Comparison of ENCODE assay signal across 27 mouse cellular contexts in genomic region chr12:84769624-84770023, GRCm38 (mm10). TPM values are rescaled to one million over a fixed set of nuclear protein-coding genes. Genes with fewer than 3 reads are reported as not detected.
DNase-seq lines count a peak whose midpoint lies in the region.
"Had no signal": no experiment of that assay in that cellular context is flagged by ENCODE, and none has a peak within 500 bp of the region (broad histone marks: within the 10 kb centered on the region; RNA-seq: fewer than 3 reads in every experiment).

No protein-coding gene starts in this region.

- DNase-seq in lung, adult 18-20 months, result peak; percentile 47 to 59
- DNase-seq in lung, postnatal 14 days, result no peak
- peak; percentile 70 for DNase-seq in CD4-positive helper T cell, adult 2 months (ENCODE audit: low read depth, low spot score)
- peak; percentile 33 for DNase-seq in R1 (ENCODE audit: low read depth, low spot score)
- DNase-seq in lung, postnatal 25 days (ENCODE audit: low spot score), result peak; percentile 47
- no peak for DNase-seq in embryo, embryonic 10.5 days (ENCODE audit: low spot score)
- DNase-seq in urinary bladder, postnatal 4 days (ENCODE audit: low spot score in 2 of 2), result no peak
- no peak for DNase-seq in heart, embryonic 10.5 days (ENCODE audit: low spot score)
- DNase-seq: cerebellum, adult 11-12 months; cerebellum, postnatal 10 days; gastrocnemius, postnatal 10 days; heart, adult 11 months; heart, postnatal 14 days; kidney, adult 9 months; kidney, postnatal 25 days; liver; liver, postnatal 0 days; thymus, postnatal 36 days had no signal

- H3K4me3 ChIP-seq in heart, embryonic 10.5 days, result no peak overlapping the region
- H3K4me3 ChIP-seq: embryonic facial prominence, embryonic 12.5 days; erythroblast, embryonic 14.5 days; forebrain, embryonic 12.5 days; heart, embryonic 13.5 days; layer of hippocampus, adult 2 months; limb, embryonic 10.5 days; midbrain, embryonic 10.5 days; neural tube, embryonic 15.5 days had no signal

- peaks cover 16% of the 10 kb centered on the region for H3K36me3 ChIP-seq in heart, embryonic 10.5 days

- peaks cover 25% of the 10 kb centered on the region for H3K4me1 ChIP-seq in heart, embryonic 10.5 days

- no peaks in the 10 kb centered on the region for H3K9me3 ChIP-seq in heart, embryonic 10.5 days
- H3K9me3 ChIP-seq: embryonic facial prominence, embryonic 12.5 days; forebrain, embryonic 12.5 days; heart, embryonic 13.5 days; limb, embryonic 10.5 days; midbrain, embryonic 10.5 days; neural tube, embryonic 15.5 days had no signal

- WGBS in heart, embryonic 10.5 days, result 85% methylated on average over 7 of the region's 7 CpGs

- no peaks in the 10 kb centered on the region for H3K27me3 ChIP-seq in heart, embryonic 10.5 days (ENCODE audit: insufficient read depth, poor library complexity, severe bottlenecking)
- H3K27me3 ChIP-seq: embryonic facial prominence, embryonic 12.5 days; forebrain, embryonic 12.5 days; heart, embryonic 13.5 days; neural tube, embryonic 15.5 days had no signal

- H3K27ac ChIP-seq in heart, embryonic 10.5 days, result no peak overlapping the region
- H3K27ac ChIP-seq: embryonic facial prominence, embryonic 12.5 days; forebrain, embryonic 12.5 days; heart, embryonic 13.5 days; hindbrain, postnatal 0 days; layer of hippocampus, adult 2 months; limb, embryonic 10.5 days; midbrain, embryonic 10.5 days; neural tube, embryonic 15.5 days had no signal

RNA-seq across cellular contexts. Expression of gene Npc2, which starts 3.3 kb away (rescaled TPM):
- 55.5 and 58.4 TPM in 2 replicates for polyA plus RNA-seq in heart, embryonic 10.5 days (2016; fragmentation: Nextera tagmentation; extraction: Ambion mirVana)

RNA-seq across cellular contexts. Expression of gene Isca2, which starts 3.4 kb away (rescaled TPM):
- 142 and 145 TPM in 2 replicates for polyA plus RNA-seq in heart, embryonic 10.5 days (2016; fragmentation: Nextera tagmentation; extraction: Ambion mirVana)

Comparison
In these comparisons a context has a peak if more than half of its experiments do, and no peak if none do; other contexts are left out.
1. DNase-seq: peak in lung, adult 18-20 months (2 of 2), CD4-positive helper T cell, adult 2 months (single experiment), R1 (single experiment) and lung, postnatal 25 days (single experiment); none in lung, postnatal 14 days (single experiment), embryo, embryonic 10.5 days (single experiment), urinary bladder, postnatal 4 days (0 of 2) and heart, embryonic 10.5 days (single experiment).